Mouse (Mus musculus) left cerebral cortex, adult 9 months (tissue): ENCODE results near the gene Oca2.

Experiments
- DNase-seq, 2 experiments: peaks; one replicate each; pipeline ENCODE4 v3.0.0; 2022; ENCODE audit warnings: low spot score in 2 of 2

Gene Oca2

DNA sequence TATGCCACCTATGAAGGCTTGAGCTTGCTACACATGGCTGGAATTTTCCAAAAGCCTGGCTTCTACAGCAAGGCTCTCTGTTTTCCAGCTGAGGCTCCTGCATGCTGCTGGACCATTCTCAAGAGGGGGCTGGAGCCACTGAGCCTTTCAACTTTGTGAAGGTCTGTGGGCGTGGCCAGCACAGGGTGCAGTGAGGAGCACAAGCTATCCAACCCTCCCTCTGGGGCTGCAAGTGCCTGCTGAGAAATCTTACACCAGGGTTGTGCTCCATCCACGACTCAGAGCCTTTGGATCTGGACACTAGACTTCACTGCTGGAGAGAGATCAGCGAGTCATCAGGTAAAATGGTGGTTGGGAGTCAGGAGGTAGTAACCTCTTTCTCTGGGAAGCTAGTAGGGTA is at the start of gene Oca2:
Gene Oca2 (plus strand): TSS at position 218 of the 400 bp plus-strand sequence.
- DNase-seq = no peak

DNA sequence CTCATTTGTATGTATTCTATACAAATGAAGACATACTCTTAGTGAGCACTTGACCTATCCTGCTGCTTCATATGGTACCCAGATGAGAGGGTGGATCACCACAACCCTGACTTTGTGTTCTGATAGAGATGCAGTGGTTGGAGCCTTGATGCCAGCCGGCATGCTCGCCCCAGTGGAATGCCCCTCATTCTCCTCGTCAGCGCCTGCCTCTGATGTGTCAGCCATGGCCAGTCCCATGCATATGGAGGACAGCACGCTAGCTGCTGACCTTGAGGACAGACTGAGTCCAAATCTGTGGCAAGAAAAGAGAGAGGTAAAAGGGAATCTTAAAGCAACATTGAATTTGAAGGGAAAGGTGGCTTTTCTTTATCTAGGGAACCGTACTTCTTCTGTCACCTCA is 48.5 kb upstream of the Oca2 start:
- no peak for DNase-seq

DNA sequence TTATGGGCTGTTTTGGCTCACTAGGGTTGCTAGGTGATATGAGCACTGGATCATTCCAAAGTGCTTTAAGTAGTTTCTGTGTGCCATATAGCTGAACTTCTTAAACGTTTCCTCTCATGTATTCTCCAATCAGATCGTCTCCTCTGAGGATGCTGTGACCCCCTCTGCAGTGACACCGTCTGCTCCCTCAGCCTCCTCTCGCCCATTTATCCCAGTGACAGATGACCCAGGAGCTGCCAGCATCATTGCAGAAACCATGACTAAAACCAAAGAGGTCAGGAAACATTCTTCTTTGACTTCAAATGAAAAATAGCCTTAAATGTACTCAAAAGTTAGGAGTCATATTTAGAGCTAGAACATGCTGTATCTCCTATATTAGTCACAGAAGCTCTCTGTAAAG is 47.9 kb upstream of the Oca2 start:
- no peak for DNase-seq

DNA sequence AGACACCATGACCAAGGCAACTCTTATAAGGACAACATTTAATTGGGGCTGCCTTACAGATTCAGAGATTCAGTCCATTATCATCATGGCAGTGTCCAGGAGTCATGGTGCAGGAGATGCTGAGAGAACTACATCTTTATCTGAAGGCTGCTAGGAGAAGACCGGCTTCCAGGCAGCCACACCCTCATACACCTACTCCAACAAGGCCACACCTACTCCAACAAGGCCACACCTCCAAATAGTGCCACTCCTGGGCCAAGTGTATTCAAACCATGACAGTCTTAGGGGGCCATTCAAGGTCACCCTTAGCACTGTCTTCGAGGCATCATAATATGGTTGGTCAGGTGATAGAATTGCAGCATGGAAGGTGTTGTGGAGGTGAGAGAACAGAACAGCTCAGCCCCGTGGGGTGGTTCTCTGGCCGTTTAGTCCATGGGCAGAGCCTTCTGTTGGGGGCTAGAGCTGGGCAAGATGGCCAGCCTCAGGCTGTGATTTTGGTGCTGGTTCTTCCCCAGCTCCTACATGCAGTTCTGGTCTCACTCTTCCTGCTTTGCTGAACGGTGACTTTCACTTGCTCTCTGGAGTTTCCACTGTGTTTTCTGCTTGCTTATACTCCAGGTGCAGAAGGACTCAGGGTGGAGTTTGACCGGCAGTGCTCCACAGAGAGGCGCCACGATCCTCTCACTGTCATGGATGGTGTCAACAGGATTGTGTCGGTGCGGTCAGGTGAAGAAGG is 37.9 kb upstream of the Oca2 start:
- DNase-seq = no peak

DNA sequence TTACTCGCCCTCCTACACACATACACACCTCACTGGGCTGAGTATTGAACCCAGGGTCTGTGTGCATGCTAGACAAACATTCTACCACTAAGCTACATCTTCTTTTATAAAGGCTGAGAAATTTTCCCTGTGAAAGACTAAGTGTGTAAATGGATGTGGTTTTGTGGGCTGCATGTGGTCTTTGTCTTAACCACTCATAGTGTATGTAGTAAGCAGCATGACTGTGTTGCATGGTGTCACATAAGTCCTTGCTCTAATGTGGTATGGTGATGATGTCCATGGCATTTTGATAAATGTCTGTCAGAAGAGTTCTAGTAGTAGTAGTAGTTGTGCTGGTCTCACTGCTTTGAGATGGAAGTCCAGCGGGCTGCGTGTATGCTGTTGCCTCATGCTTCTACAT is 36.7 kb upstream of the Oca2 start:
- DNase-seq = no peak

DNA sequence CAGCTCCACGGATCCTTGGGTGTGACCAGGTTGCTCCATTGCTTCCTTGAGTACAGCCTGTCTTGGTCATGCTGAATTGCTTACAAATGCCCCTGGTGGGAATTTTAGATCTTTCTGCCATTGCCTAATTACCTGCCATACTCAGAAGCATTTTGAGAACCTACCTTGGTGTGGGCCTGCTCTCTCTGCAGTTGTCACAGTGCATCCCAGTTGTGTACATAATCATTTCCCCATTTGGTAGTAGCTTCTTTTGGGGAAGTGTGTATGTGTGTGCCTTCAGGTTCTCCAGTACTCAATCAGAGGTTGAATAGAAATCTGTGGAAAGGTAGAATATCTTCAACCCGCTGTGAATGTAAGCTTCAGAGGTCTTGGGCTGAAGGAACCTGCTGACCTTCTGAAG is 36.3 kb upstream of the Oca2 start:
- no peak for DNase-seq

DNA sequence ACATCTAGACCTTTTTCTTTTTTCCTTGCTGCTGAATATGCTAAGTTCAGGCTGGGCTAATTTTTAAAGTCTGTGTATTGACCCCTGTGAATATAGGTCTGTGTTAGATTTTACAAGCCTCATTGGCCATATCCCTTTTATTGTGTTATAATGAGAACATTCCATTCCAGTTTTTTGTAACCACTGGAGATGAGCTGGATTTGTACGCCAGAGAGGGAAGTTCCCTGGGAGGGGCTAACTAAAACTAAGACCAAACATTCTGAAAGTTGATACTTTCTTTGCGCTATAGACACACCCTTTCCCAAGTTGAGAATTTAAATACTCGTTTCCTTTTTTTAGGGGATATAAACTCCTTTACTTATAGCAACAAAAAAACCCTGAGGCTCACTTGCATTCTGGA is 34.7 kb upstream of the Oca2 start:
- no peak for DNase-seq

DNA sequence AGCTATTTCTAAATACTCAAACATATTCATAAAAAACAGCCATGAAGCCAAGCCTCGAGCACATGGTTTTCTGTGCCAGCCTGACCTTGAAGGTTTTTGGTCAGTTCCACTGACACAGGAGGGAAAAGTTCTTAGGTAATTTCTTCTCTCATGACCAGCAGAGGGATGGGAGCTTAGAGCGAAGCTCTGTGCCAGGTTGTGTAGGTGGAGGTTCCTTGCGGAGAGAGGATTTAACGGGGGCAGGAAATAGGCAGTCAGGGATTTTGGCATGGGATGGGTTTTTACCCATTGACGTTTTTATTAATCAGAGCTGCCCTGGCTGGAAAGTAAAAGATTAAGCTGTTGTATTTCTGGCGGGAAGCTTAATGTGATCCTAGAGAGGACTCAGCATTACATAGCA is 18.7 kb upstream of the Oca2 start:
- no peak for DNase-seq

DNA sequence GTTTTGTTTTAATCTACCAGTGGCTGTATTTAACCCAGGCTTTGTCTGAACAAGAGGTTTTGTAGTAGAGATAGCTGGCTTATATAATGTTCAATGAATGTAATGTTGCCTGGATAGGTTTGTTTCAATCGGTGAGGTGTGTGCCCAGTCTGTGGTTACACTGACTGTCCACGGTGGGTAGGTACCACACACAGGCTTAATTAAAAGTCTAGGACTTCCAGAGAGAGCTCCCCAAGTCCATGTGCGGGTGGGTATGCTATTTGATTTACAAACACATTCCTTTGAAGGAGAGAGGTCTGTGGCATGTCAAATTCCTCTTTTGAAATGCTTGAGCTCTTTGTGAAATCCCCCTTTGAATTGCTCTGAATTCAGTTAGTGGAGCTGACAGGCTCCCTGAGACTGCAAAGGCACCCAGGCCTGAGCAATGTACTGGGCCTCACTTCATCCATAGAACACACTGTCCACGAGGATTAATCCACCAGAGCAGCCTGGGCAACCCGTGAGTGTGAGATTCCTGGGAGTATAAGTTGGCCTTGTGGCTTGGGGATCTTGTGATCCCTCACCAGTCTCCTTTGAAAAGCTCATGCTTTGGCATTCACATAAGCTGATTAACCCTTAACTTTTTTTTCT is 3.7 kb upstream of the Oca2 start:
- no peak for DNase-seq

DNA sequence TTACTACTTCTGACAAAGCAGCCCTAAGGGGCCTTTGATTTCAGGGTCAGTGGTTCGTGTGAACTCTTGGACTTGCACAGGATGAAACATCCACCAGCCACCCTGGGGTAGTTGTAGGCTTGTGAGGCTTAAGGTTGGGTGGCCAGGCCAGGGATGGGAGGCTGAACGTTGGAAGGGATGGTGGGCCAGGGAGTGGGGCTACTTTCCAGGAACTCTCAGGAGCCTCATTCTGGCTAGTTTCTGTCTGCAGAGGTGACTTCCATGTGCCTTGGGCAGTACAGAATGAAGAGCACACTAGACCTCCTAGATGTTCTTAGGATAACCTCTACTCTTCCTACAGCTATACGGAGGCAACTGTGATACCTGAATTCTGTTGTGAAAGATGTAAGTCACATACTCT is 2.9 kb upstream of the Oca2 start:
- DNase-seq = no peak

DNA sequence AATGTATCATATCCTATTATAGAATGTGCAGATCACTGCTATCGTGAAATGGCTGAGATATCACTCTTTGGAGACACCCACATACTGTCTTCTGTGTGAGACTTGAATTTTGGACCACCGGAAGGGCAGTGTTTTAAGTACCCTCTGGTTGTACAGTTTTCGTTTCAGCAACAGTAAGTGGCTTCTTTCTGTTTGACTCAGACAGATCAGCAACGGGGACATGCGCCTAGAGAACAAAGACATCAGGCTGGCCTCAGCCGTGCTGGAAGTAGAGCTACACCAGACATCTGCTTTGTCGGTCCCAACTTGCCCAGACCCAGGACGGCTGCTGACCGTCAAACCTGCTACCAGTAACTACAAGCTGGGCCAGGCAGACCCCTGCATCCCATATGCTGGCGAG is 15.0 kb downstream of the Oca2 start:
- no peak for DNase-seq

DNA sequence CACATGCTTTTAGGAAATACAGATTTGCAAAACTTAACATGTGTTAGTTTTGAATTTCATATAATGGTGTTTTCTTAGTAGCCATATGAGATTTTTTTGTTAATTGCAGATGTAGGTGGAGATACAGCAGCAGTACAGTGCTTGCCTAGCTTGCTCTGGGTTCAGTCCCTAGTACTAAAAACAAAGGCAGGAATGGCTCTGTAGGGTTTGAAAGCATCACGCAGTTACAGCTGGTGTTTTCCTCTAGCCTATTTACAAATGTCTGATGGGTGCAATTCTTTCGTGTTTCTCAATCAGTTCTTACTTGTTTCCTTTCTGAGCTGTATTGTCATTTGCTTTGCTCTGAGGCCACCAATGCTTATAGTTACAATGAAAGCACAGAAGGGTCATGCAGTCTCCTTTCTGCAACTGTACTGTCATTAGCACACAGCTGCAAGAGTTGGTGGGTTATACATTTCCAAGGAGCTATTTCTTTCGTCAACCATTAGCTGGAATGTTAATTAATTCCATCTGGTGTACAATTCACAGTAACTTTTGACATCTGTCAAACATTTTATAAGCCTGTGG is 18.4 kb downstream of the Oca2 start:
- DNase-seq = no peak

DNA sequence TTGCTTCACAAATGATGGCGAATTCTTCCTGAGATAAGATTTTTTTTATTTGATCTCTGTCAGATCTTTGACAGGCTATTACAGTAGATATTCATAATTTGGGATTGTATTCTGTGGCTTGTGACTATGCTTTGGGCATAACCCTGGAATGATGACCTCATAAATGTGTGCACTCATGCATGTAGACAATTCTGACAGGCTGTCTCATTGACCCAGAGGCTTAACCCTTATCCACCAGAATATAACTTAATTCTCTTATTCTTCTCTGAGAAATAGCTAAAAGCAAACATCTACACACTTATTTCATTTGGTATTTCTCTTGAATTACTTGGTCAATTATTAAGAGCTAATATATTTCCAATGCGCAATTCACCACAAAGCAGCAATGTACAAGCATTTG is 37.9 kb downstream of the Oca2 start:
- no peak for DNase-seq

DNA sequence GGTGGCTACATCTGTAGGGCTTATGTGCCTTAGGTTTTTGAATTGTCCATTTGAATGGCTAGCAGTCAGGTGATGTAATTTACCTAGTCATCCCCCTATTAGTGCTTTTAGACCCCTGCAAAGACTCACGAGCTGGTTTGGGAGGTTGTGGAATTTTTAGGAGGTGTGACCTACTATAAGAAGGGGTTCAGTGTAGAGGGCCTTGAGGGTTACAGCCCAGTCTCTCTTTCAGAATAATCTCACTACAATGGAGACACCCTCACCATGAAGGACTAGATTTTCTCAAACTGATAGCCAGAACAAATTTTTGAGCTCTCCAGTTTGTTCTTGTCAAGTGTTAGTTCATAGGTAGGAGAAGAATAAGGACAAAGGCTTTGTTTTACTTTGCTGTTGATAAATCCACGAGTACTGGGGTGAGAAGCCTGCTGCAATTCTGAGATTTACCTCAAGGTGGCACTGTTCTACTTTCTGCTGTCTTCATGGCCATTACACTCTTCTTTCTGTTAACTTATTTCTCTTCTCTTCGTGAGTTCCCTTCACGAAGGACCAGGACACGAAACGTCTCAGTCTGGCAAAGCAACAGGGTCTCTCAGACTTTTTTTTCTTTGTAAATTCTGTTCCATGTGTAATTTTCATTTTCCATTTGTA is 52.0 kb downstream of the Oca2 start:
- DNase-seq = peak in 1 of 2 experiments; percentile 86

DNA sequence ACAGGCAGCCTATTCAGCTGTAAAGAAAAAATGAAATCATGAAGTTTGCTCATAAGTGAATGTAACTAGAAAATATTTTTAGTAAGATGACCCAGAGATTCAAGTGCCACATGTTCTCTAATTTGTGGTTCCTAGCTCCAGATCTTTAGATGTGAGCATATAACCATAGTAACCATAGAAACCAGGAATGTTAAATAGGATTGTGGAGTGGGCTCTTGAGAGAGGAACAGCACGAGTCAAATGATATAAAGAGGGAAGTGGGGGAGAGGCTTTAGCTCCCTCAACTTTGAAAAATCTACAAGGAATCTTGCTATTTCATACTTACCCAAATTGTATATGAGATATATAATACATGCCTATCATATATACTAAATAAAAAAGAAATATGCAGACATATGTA is 64.8 kb downstream of the Oca2 start:
- no peak for DNase-seq

DNA sequence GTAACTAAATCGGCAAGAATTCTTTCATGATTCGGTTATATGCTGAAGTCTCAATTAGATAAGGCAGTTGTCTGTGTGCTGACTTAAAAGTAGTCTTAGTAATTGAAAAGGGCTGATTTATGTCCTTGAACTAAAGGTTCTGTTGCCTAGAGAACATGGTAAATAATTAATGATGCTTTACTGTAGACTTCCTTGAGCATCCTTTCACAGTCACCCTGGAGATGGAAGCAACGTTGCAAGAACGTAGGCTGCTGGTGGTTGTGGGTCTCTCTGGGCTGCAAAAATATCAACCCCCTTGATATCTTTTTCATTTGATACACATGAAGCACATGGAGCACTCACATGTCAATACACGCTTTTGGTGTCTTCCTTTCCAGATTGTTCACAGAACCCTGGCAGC is 74.8 kb downstream of the Oca2 start:
- no peak for DNase-seq

DNA sequence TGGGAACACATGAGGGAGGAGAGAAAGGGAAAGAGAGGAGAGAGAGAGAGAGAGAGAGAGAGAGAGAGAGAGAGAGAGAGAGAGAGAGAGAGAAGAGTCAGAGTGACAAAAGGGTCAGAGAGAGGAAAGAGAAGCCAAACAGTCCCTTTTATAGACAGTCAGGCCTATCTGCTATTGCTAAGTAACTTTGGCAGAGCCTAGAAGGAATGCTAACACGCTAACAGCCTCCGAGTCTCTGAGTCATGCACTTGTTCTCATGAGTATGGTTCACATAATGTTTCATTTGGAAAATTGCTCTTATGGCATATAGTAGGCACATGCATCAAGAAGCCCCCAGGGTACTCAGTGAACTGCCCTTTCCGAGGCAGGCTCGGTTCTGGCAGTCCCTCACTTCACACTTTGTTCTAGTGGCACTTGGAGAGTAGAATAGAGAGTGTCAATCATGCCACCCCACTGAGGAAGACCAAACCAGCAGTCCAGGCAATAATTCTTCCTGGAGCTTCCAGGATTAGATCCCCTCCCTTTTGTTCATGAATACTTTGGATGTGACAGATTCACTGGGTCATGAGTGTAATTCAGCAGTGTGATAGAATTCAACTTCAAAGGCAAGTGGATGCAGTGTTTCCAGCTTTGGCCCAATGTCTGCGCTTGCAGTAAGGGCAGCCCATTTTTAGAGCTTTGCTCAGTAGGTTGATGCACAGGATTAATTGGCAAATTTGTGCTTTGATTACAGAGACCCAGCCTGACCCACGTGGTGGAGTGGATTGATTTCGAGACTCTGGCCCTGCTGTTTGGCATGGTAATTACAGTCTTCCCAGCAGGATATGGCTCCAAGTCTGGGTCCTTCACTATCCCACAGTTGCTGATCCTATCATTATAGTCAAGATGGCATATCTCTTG is 76.3 kb downstream of the Oca2 start:
- DNase-seq = no peak

DNA sequence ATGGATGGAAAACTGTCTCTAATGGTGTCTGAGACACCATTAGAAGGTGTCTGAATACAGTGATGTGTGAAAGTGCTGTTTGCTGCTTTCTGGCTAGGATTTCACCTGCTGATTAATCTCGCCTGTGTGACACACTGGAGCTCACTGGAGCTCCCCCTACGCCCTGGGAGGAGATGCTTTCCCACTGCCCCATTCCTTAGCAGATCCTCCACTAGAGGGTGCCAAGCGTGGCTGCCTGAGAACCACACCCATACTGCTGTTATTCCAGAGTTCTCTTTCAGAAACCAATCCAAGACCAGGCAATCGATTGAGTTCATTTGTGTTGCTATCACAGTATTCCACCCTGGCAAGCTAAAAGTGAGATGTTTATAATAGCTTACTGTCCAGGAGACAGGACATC is 88.2 kb downstream of the Oca2 start:
- no peak for DNase-seq

DNA sequence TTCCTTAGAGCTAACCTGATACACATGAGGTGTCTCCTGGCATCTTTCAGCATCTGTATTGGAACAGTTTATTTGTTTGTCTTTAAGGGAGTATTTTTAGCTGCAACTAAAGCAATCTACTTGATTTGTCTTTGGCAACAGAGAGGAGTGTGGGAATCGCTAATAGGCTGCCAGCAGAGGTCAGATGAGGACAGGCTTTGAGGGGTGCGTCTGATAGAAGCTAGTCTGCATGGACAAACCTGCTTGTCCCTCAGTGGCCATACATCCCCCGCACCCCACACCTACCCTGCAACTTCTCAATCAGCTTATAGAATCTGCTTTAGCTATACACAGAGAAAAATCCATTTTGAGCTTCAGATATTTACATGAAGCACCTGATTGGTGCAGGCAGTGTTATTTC is 109.0 kb downstream of the Oca2 start:
- DNase-seq = peak in 1 of 2 experiments; percentile 7

DNA sequence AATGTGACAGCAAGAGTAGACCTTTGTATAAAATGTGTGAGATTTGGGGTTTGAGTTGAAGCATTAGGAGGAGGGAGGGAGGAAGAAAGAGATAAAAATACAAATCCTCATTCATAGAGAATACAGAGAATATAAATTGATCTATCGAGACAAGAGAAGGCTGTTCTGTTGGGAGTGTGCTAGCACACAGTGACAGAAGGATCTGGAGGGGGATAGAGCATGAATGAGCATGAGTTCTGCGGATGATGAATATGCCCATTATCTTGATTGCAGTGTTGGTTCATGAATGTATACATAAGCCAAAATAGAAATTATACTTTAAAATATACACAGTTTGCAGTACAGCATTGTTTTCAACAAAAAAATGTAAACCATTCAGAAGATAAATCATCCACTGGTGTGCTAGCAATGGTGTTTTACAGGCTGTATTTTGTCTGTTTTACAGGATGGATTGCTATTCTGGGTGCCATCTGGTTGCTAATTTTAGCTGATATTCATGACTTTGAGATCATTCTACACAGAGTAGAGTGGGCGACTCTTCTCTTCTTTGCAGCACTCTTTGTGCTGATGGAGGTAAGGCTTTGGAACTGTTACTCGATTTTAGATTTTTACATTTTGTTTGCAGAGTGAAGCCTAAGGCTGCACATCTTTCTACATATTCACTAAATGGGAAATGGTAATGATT is 117.2 kb downstream of the Oca2 start:
- DNase-seq = peak; percentile 52 to 61

DNA sequence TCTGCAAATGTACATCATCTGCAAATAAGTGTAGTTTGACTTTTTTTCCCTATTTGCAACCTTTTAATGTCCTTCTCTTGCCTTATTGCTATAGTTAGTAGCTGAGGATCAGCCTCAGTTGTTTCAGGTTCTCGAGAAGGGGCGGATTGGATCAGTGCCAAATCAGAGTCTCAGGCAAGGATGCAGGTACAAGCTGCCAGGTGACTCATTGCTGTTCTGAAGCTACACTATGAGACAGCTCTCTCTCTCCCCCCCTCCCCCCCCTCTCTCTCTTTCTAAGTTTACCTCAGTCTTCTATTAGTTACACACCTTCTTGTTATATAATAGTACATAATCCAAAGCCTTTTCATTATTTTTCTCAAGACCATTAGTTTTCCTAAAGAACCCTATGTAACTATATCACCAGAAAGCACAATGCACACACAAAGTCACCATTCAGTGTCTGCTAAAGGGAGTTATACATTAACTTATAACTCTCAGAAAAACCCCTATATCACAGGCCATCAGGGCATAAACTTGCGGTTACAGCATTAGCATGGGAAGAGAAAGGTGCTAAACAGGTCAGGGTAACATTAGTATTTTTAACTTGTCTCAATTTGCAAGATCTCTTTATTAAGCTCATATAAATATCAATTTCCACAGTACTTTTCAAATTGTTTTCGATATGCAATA is 142.3 kb downstream of the Oca2 start:
- no peak for DNase-seq
